Mouse (Mus musculus): Measurements from ENCODE around the gene Bpifb6. TPM values are rescaled to one million over a fixed set of nuclear protein-coding genes. Genes with fewer than 3 reads are reported as not detected.
A peak's percentile ranks its signal among the peaks of the same experiment; 100 is the strongest.

The Bpifb6 gene
- polyA plus RNA-seq, 1 experiment = 0.06 TPM

- Histone ChIP-seq H3K4me1 (ENCODE audit: control insufficient read depth, insufficient read depth, low read length) (no peaks in the 10 kb centered on the region), H3K36me3 (ENCODE audit: control insufficient read depth, insufficient read depth, low read length) (no peaks in the 10 kb centered on the region), H3K27me3 (replicated peaks; ENCODE audit: control insufficient read depth, insufficient read depth, low read length) (no peaks in the 10 kb centered on the region), H3K4me3 (ENCODE audit: insufficient read depth, low read depth, low read length) (no peak overlapping the region), H3K27ac (ENCODE audit: insufficient read depth, low read depth, low read length) (no peak overlapping the region)
- WGBS = 28% methylated on average over 6 of the region's 6 CpGs
- DNase-seq = peak; percentile 47
- TF ChIP-seq POLR2A (IDR thresholded peaks at IDR 0.05; ENCODE audit: low read depth, low read length) (no peak), CTCF (conservative IDR thresholded peaks at IDR 0.05; ENCODE audit: insufficient read depth, insufficient read length, low read depth, low read length) (peak; percentile 54)
Observed at GRCm38 (mm10) chr2:153952897-153953296, 52.7 kb downstream of the Bpifb6 start.

- peak; percentile 55 for TF ChIP-seq CTCF (conservative IDR thresholded peaks at IDR 0.05; ENCODE audit: insufficient read depth, insufficient read length, low read depth, low read length)
- TF ChIP-seq POLR2A (IDR thresholded peaks at IDR 0.05; ENCODE audit: low read depth, low read length) = no peak
- no peaks in the 10 kb centered on the region for H3K4me1 ChIP-seq (ENCODE audit: control insufficient read depth, insufficient read depth, low read length)
- no peak overlapping the region for H3K4me3 ChIP-seq (ENCODE audit: insufficient read depth, low read depth, low read length)
- 7% methylated on average over 6 of the region's 6 CpGs for WGBS
- DNase-seq = peak; percentile 11
- no peaks in the 10 kb centered on the region for H3K36me3 ChIP-seq (ENCODE audit: control insufficient read depth, insufficient read depth, low read length)
- H3K27ac ChIP-seq (ENCODE audit: insufficient read depth, low read depth, low read length) = no peak overlapping the region
- H3K27me3 ChIP-seq (replicated peaks; ENCODE audit: control insufficient read depth, insufficient read depth, low read length) = no peaks in the 10 kb centered on the region
Observed at GRCm38 (mm10) chr2:153953836-153954235, 53.6 kb downstream of the Bpifb6 start.

Other genes with a start within 250 kb of the Bpifb6 start
- gene Dnmt3c, start 203.7 kb upstream of the Bpifb6 start, polyA plus RNA-seq (2012; rRNA removed) = 0.07 TPM in 1 of 2 replicates, not detected in the other
- gene Mapre1, start 159.1 kb upstream of the Bpifb6 start, polyA plus RNA-seq (2012; rRNA removed) = 8.2 and 11.2 TPM in 2 replicates
- gene Efcab8, start 120.5 kb upstream of the Bpifb6 start, polyA plus RNA-seq (2012; rRNA removed) = 0.14 and 0.20 TPM in 2 replicates
- not detected in 2 replicates for gene Sun5, start 29.3 kb upstream of the Bpifb6 start, polyA plus RNA-seq (2012; rRNA removed)
- not detected in 2 replicates for gene Bpifb2, start 25.3 kb upstream of the Bpifb6 start, polyA plus RNA-seq (2012; rRNA removed)
- not detected in 2 replicates for gene Bpifb3, start 17.8 kb downstream of the Bpifb6 start, polyA plus RNA-seq (2012; rRNA removed)
- not detected in 2 replicates for gene Bpifb4, start 37.8 kb downstream of the Bpifb6 start, polyA plus RNA-seq (2012; rRNA removed)
- gene Bpifa6, start 74.6 kb downstream of the Bpifb6 start, polyA plus RNA-seq (2012; rRNA removed) = not detected in 2 replicates
- not detected in 2 replicates for gene Bpifa2, start 107.9 kb downstream of the Bpifb6 start, polyA plus RNA-seq (2012; rRNA removed)
- not detected in 2 replicates for gene Bpifa3, start 229.9 kb downstream of the Bpifb6 start, polyA plus RNA-seq (2012; rRNA removed)
- not detected in 2 replicates for gene Bpifa1, start 242.5 kb downstream of the Bpifb6 start, polyA plus RNA-seq (2012; rRNA removed)

All from kidney, adult 2 months (tissue).